Mouse (Mus musculus) layer of hippocampus, adult 8-10 months (tissue): ENCODE measurements at regions not wholly inside any gene's neighbourhood (a gene's known extent, or its start where the extent isn't known, plus 50 kb on each side); places are given as distances from the start of the nearest gene placed in this dataset.
A peak's percentile ranks its signal among the peaks of the same experiment; 100 is the strongest.
"Not testable (repeated sequence)": the region's sequence is repeated elsewhere in the genome, so short reads cannot be mapped to it uniquely, and the experiment has no call there.

Source experiments
- DNase-seq, 2 experiments: peaks; one replicate each; pipeline ENCODE4 v3.0.0; 2022; ENCODE audit warnings: low spot score in 2 of 2

DNA sequence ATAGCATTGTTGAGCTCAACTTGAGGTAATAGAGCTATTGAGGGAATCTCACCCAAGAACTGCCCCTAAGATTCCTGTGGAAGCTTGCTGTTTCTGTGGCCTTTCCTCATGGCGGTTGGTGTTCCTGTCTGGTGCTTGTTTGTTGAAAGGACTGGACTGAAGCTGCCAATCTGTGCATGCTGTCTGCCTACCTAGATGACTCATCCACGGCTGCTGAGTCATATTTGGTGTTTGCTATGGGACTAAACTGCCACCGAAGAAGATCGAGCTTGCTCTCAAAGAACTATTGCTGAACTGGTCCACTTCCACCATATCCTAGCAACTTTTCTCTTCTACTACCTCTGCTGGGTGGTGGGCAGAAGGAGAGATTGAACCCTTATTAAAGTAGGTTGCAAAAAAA lies 122.7 kb upstream of the Irx2 start:
- peak in 1 of 2 experiments; percentile 9 for DNase-seq

DNA sequence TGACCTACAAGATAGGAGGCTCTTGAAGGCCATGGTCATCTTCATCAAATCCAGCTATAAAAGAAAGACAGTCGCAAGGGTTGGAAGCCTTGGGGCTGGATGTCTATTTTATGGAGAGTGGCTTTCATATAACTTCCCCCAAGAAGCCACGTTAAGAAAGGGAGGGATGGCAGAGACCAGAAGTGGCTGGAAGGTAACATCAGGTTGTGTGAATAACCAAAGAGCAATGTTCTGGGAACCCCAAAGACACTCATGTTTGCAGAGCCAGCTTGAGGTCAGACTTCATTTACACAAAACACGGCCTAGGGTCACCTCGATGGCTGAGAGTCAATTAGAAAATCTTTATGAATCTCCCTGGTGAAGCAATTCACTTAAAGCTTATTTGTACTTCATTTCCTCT lies 90.0 kb upstream of the Irx2 start:
- no peak for DNase-seq

DNA sequence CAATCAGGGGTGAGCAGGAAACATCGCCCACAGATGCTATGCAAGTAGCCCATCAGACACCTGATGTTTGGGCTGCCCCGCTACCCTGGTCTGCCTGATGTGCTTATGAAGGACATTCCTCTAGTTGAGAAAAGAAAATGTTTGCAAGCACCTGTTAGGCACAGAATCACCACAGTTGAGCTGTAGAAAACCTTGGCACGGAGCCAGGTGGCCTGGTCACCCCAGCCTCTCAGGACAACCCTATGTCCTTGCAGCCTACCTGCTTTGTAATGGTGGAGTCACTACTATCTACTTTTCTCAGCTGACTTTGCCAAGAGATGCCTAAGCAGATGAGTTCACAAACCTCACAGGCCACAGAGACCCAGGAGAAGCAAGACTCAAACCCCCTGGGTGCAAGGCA lies 86.9 kb upstream of the Irx2 start:
- no peak for DNase-seq

DNA sequence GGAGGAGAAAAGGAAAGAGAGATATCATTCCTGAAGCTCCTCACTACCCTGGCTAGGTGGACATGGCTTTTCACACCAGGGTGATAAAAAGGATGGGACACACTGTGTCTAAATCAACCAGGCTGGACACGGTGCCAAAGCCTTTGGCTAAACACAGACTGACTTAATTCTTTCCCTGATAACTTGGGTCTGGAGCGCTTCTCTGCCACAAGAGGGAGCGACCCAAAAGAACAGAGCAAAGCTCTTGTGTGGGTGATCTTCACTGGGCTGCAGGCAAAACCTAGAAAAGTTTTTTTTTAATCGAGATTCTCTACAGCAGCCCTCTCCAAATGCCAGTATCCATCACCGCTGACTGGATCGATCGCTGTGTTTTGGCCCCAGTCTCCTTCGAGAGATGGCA lies 70.7 kb upstream of the Irx2 start:
- no peak for DNase-seq

DNA sequence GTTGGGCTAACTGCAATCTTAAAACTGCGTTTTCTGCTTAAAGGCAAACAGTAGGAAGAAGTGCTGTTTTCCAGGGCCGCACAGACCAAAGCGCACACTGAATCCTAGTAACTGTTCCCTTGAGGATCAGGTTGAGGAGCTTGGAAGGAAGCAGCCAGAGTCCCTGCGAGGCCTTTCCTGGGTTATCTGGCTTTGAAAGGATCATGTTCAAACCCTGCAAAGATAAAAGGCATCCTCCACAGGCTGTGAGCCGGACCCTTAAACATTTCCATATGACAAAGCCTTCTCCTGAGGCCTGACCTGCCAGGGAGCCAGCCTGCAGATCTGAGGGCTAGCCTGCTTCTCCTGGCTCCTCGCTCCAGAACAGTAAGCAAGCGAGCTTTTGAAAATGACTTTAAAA lies 56.7 kb upstream of the Irx2 start:
- DNase-seq = no peak

DNA sequence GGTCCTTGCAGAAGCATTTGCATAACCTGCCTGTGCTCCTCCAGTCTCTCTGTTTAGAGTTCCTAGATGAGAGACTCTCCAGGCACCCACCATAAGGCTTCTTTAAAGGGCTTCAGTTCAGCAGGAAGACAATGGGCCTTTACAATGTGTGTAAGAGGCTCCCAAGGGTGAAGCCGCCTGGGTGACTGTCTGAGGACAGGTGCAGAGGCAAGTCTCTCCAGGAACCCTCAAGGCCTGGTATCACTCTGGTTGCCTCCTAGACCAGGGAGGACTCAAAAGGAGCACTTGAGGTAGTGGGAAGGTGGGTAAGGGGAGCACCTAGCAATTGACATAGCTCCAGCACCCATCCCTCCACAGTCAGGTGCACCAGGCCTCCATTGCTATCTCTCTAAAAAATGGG lies 55.8 kb upstream of the Irx2 start:
- DNase-seq = no peak

DNA sequence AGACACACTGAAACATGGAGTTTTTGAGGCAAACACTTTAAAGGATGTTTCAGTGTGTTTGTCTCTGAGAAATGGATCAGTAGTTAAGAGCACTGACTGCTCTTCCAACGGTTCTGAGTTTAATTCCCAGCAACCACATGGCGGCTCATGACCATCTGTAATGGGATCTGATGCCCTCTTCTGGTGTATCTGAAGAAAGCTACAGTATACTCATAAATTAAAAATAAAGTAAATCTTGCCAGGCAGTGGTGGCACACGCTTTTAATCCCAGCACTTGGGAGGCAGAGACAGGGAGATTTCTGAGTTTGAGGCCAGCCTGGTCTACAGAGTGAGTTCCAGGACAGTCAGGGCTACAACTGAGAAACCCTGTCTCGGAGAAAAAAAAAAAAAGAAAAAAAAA lies 54.5 kb upstream of the Irx2 start:
- not testable (repeated sequence) for DNase-seq

DNA sequence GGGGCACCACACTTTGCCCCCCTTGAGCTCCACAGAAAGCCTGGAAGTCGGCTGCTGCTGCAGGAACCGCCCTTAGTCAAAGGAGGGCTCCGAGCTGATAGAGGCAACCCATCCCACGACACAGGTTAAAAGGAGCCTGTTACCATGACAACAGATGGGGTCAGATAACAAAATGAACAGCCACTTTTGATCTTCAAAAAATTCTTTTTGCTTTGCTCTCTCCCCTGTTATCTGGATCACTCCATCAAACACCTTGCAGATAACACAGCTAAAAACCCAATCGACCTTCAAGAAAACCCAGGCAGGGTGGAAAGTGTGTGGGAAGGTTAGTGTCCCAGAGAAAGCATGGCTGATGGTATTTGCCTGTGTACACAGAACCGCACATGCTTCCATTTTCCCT lies 52.1 kb upstream of the Irx2 start:
- no peak for DNase-seq

DNA sequence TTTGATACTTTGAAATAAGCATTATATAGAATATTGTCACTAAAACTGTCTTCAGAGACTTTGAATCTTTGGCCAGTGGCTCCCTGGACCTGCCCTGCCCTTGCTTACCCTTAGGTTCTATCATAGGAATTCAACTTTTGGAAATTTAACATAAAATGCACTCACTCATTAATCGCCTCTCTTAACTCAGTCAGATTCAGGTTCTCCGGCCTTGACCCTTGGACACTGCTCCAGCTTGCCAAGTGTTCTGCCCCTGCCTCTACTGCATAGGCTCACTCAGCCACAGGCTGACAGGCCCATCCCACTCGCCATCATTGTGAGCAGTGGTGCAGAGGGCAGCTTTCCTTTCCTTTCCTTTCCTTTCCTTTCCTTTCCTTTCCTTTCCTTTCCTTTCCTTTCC lies 50.2 kb upstream of the Irx2 start:
- DNase-seq = no peak
